In genomic region chr14:21750008-21750880, GRCm38 (mm10) we compare ENCODE assay signal across 8 mouse cellular contexts. TPM values are rescaled to one million over a fixed set of nuclear protein-coding genes. Genes with fewer than 3 reads are reported as not detected.
DNase-seq lines count a peak whose midpoint lies in the region; ATAC-seq and TF ChIP-seq lines count a peak whose summit lies in the region.

Gene Samd8 (plus strand): TSS chr14:21750531.

- WGBS in cerebellum, adult 2 months = 6% methylated on average over 52 of the region's 52 CpGs
- WGBS in forebrain, postnatal 0 days = 10% methylated on average over 51 of the region's 52 CpGs
- 6% methylated on average over 50 of the region's 52 CpGs for WGBS in lung, adult 2 months
- 7% methylated on average over 52 of the region's 52 CpGs for WGBS in neural tube, embryonic 15.5 days

- H3K4me1 ChIP-seq in cerebellum, adult 2 months (ENCODE audit: control insufficient read depth, insufficient read depth, low read length) = peaks cover 5% of the 10 kb centered on the region
- peaks cover 9% of the 10 kb centered on the region for H3K4me1 ChIP-seq in forebrain, postnatal 0 days (ENCODE audit: insufficient read depth)
- peaks cover 4% of the 10 kb centered on the region; the same call in 1 of the 2 replicates for H3K4me1 ChIP-seq in lung, adult 2 months (ENCODE audit: control insufficient read depth, insufficient read depth, low read length)
- peaks cover 25% of the 10 kb centered on the region for H3K4me1 ChIP-seq in neural tube, embryonic 15.5 days

- TF ChIP-seq CTCF in cerebellum, adult 2 months (IDR thresholded peaks at IDR 0.05; ENCODE audit: borderline replicate concordance, insufficient read depth, low read depth, low read length) = no peak
- TF ChIP-seq CTCF in forebrain, postnatal 0 days (IDR thresholded peaks at IDR 0.05; ENCODE audit: low read depth) = no peak
- TF ChIP-seq CTCF in lung, adult 2 months (IDR thresholded peaks at IDR 0.05; ENCODE audit: insufficient read depth, low read length) = no peak

- peak; percentile 36 for DNase-seq in MEL-GATA-1-ER (ENCODE audit: extremely low read depth, low read depth)
- peak; percentile 88 to 89 for DNase-seq in cerebellum, adult 2 months
- peak; percentile 93 for DNase-seq in forebrain, postnatal 0 days
- DNase-seq in heart, postnatal 36 days = peak; percentile 82 to 89
- peak; percentile 78 to 90 for DNase-seq in layer of hippocampus, adult 18-20 months (ENCODE audit: low spot score in 2 of 2)
- peak; percentile 80 for DNase-seq in lung, adult 2 months
- DNase-seq in testis, postnatal 14 days (ENCODE audit: low spot score) = peak; percentile 86

- peak; percentile 67; the same call in 1 of the 2 replicates for TF ChIP-seq POLR2A in cerebellum, adult 2 months (IDR thresholded peaks at IDR 0.05; ENCODE audit: borderline replicate concordance, insufficient read depth, low read length)
- TF ChIP-seq POLR2A in lung, adult 2 months (IDR thresholded peaks at IDR 0.05; ENCODE audit: borderline replicate concordance, extremely low read depth, low read depth, low read length) = peak; percentile 65; the same call in 1 of the 2 replicates

- H3K9me3 ChIP-seq in forebrain, postnatal 0 days (ENCODE audit: low read length) = no peaks in the 10 kb centered on the region
- no peaks in the 10 kb centered on the region for H3K9me3 ChIP-seq in neural tube, embryonic 15.5 days (replicated peaks)

- intact Hi-C loops in heart, postnatal 36 days (cut with DNase I) = loop anchor here (2.0 to 5.0 kb wide), 2 partner anchors 99 to 248 kb away; partner anchors contain the start of gene Comtd1

- ATAC-seq in forebrain, postnatal 0 days = peak; percentile 82
- ATAC-seq in neural tube, embryonic 15.5 days (ENCODE audit: low FRiP score) = peak; percentile 91

- peak within 1 kb of the TSS; percentile 74 for H3K27ac ChIP-seq in cerebellum, adult 2 months (ENCODE audit: insufficient read depth, low read length)
- peak within 1 kb of the TSS; percentile 92 for H3K27ac ChIP-seq in forebrain, postnatal 0 days (ENCODE audit: low read depth, low read length)
- peak within 1 kb of the TSS; percentile 92 for H3K27ac ChIP-seq in neural tube, embryonic 15.5 days (replicated peaks)

- H3K27me3 ChIP-seq in cerebellum, adult 2 months (ENCODE audit: control insufficient read depth, insufficient read depth, low read length) = no peaks in the 10 kb centered on the region
- H3K27me3 ChIP-seq in forebrain, postnatal 0 days (ENCODE audit: insufficient read depth, low read length) = no peaks in the 10 kb centered on the region
- H3K27me3 ChIP-seq in neural tube, embryonic 15.5 days (replicated peaks) = no peaks in the 10 kb centered on the region

- no peaks in the 10 kb centered on the region for H3K36me3 ChIP-seq in forebrain, postnatal 0 days (ENCODE audit: insufficient read depth)
- no peaks in the 10 kb centered on the region for H3K36me3 ChIP-seq in neural tube, embryonic 15.5 days

- H3K4me2 ChIP-seq in forebrain, postnatal 0 days (ENCODE audit: low read depth) = peak within 1 kb of the TSS; percentile 63
- peak within 1 kb of the TSS; percentile 68 for H3K4me2 ChIP-seq in neural tube, embryonic 15.5 days

- peak within 1 kb of the TSS; percentile 87 for H3K4me3 ChIP-seq in cerebellum, adult 2 months (replicated peaks; ENCODE audit: insufficient read depth, low read depth, low read length)
- peak within 1 kb of the TSS; percentile 98 for H3K4me3 ChIP-seq in forebrain, postnatal 0 days (ENCODE audit: low read depth, low read length)
- H3K4me3 ChIP-seq in lung, adult 2 months (replicated peaks; ENCODE audit: extremely low read depth, low read depth, low read length) = peak within 1 kb of the TSS; percentile 72
- peak within 1 kb of the TSS; percentile 93 for H3K4me3 ChIP-seq in neural tube, embryonic 15.5 days (replicated peaks)

- H3K9ac ChIP-seq in forebrain, postnatal 0 days = peak within 1 kb of the TSS; percentile 94
- H3K9ac ChIP-seq in neural tube, embryonic 15.5 days (replicated peaks) = peak within 1 kb of the TSS; percentile 95

RNA-seq across cellular contexts. Expression of gene Samd8, which starts in this region (rescaled TPM):
- polyA plus RNA-seq in cerebellum, adult 2 months (2012; rRNA removed) = 34.0 and 35.4 TPM in 2 replicates
- 62.4 and 67.6 TPM in 2 replicates for total RNA-seq in forebrain, postnatal 0 days (2014; rRNA removed)
- polyA plus RNA-seq in forebrain, postnatal 0 days (2015; fragmentation: Nextera tagmentation; extraction: Ambion mirVana) = 18.2 and 28.4 TPM in 2 replicates
- 10 to 100 TPM; 28.4 to 28.9 TPM for total RNA-seq in heart, postnatal 36 days (2021)
- 10 to 100 TPM; 82.2 to 86.3 TPM for total RNA-seq in layer of hippocampus, adult 18-20 months (2021)
- 12.1 and 13.3 TPM in 2 replicates for polyA plus RNA-seq in lung, adult 2 months (2012; rRNA removed)
- 16.1 and 20.6 TPM in 2 replicates for polyA plus RNA-seq in neural tube, embryonic 15.5 days (2015; fragmentation: Nextera tagmentation; extraction: Ambion mirVana)

Comparison
In these comparisons a context has a peak if more than half of its experiments do, and no peak if none do; other contexts are left out.
1. Peak in every context shown above with its lines: DNase-seq, ATAC-seq, H3K4me3 ChIP-seq and H3K27ac ChIP-seq.
2. DNase-seq: peak in every context shown above with its lines; median percentile 93 in forebrain, postnatal 0 days; 88 in cerebellum, adult 2 months; 86 in testis, postnatal 14 days; 86 in heart, postnatal 36 days; 84 in layer of hippocampus, adult 18-20 months; 80 in lung, adult 2 months; 36 in MEL-GATA-1-ER.